Mouse (Mus musculus) megakaryocyte, embryonic 14.5 days (primary cell): ENCODE data around the gene Aldh16a1.

Source experiments
- FLI1 ChIP-seq: IDR thresholded peaks from 2 replicates; pipeline ENCODE4 v1.6.1; 2012; ENCODE audit warnings: low read length, inconsistent platforms, mixed read lengths
- GATA1 ChIP-seq: IDR thresholded peaks from 3 replicates; pipeline ENCODE4 v1.6.1; 2012; ENCODE audit warnings: mixed read lengths, low read length, inconsistent platforms, borderline replicate concordance

- no peak for TF ChIP-seq GATA1
- TF ChIP-seq FLI1 = no peak
Measured at GRCm38 (mm10) chr7:45183672-45184071, 29.3 kb upstream of the Aldh16a1 start.
